Mouse (Mus musculus) hindbrain, embryonic 12.5 days (tissue): ENCODE data around the gene Tmprss9. TPM values are rescaled to one million over a fixed set of nuclear protein-coding genes. Genes with fewer than 3 reads are reported as not detected.

Experiments
- ATAC-seq: fragments of 200-750 bp; cut with Nextera tagmentation; 2 replicates; pipeline ENCODE4 v1.8.0; 2017; ENCODE audit warnings: moderate TSS enrichment; ENCODE audit not compliant: low FRiP score
- H3K27ac ChIP-seq: fragments of 300-500 bp; sonication (generic); 2 replicates; pipeline ENCODE4 v1.5.1; 2016; ENCODE audit warnings: mild to moderate bottlenecking
- H3K27me3 ChIP-seq: fragments of 300-500 bp; sonication (generic); 2 replicates; pipeline ENCODE4 v1.6.1; 2016; ENCODE audit warnings: mild to moderate bottlenecking
- H3K36me3 ChIP-seq: fragments of 300-500 bp; sonication (generic); 2 replicates; pipeline ENCODE4 v1.6.1; 2016; ENCODE audit warnings: mild to moderate bottlenecking
- H3K4me1 ChIP-seq: fragments of 300-500 bp; sonication (generic); 2 replicates; pipeline ENCODE4 v1.6.1; 2016
- H3K4me2 ChIP-seq: fragments of 300-500 bp; sonication (generic); replicated peaks from 2 replicates; pipeline ENCODE4 v1.6.1; 2016; ENCODE audit warnings: mild to moderate bottlenecking
- H3K4me3 ChIP-seq: fragments of 300-500 bp; sonication (generic); 2 replicates; pipeline ENCODE4 v1.5.1; 2016; ENCODE audit warnings: mild to moderate bottlenecking
- H3K9ac ChIP-seq: fragments of 300-500 bp; sonication (generic); 2 replicates; pipeline ENCODE4 v1.6.1; 2016; ENCODE audit warnings: mild to moderate bottlenecking, moderate library complexity
- H3K9me3 ChIP-seq: fragments of 300-500 bp; sonication (generic); replicated peaks from 2 replicates; pipeline ENCODE4 v1.6.1; 2016; ENCODE audit warnings: mild to moderate bottlenecking
- WGBS: fragments of 180-500 bp; shearing (Covaris S2); methylation state at CpG from one replicate; pipeline ENCODE4 v1.1.7; 2016; 5-methylcytosine and 5-hydroxymethylcytosine counted together
- polyA plus RNA-seq: library from polyadenylated mRNA; unstranded; fragments of >200 nt; fragmentation: Nextera tagmentation; extraction: Ambion mirVana; gene quantifications from 2 replicates; pipeline ENCODE4 v1.2.1, GENCODE M21; 2016

The Tmprss9 gene
- polyA plus RNA-seq, 1 experiment from 2014 or later, result 0.08 TPM

- H3K27ac ChIP-seq, result no peak overlapping the region
- H3K27me3 ChIP-seq, result no peaks in the 10 kb centered on the region
- no peak overlapping the region for H3K4me2 ChIP-seq
- no peak for ATAC-seq
- no peak overlapping the region for H3K4me3 ChIP-seq
- H3K9ac ChIP-seq, result no peak overlapping the region
- peaks cover 16% of the 10 kb centered on the region for H3K4me1 ChIP-seq
- no peaks in the 10 kb centered on the region for H3K9me3 ChIP-seq
- peaks cover 73% of the 10 kb centered on the region for H3K36me3 ChIP-seq
Measured at GRCm38 (mm10) chr10:80911891-80912290, 40.2 kb downstream of the Tmprss9 start.

GRCm38 (mm10) chr10:80913364-80914011 is 41.8 kb downstream of the Tmprss9 start:
- Histone ChIP-seq H3K4me2 (no peak overlapping the region), H3K4me1 (peaks cover 26% of the 10 kb centered on the region), H3K36me3 (peaks cover 57% of the 10 kb centered on the region), H3K27ac (no peak overlapping the region), H3K9ac (no peak overlapping the region), H3K9me3 (no peaks in the 10 kb centered on the region), H3K4me3 (no peak overlapping the region), H3K27me3 (no peaks in the 10 kb centered on the region)
- 84% methylated on average over 7 of the region's 8 CpGs for WGBS
- no peak for ATAC-seq

GRCm38 (mm10) chr10:80914253-80914656 is 42.6 kb downstream of the Tmprss9 start:
- Histone ChIP-seq H3K27me3 (peaks cover 3% of the 10 kb centered on the region; the same call in 1 of the 2 replicates), H3K4me3 (no peak overlapping the region), H3K36me3 (peaks cover 49% of the 10 kb centered on the region), H3K4me2 (no peak overlapping the region), H3K4me1 (peaks cover 28% of the 10 kb centered on the region), H3K9ac (no peak overlapping the region), H3K27ac (no peak overlapping the region), H3K9me3 (no peaks in the 10 kb centered on the region)
- 92% methylated on average over 5 of the region's 5 CpGs for WGBS
- ATAC-seq, result no peak

GRCm38 (mm10) chr10:80915260-80915659 is 43.6 kb downstream of the Tmprss9 start:
- peaks cover 39% of the 10 kb centered on the region for H3K36me3 ChIP-seq
- H3K4me2 ChIP-seq, result no peak overlapping the region
- no peak overlapping the region for H3K27ac ChIP-seq
- H3K9me3 ChIP-seq, result no peaks in the 10 kb centered on the region
- H3K9ac ChIP-seq, result no peak overlapping the region
- no peak overlapping the region for H3K4me3 ChIP-seq
- no peak for ATAC-seq
- 90% methylated on average over 2 of the region's 2 CpGs for WGBS
- H3K27me3 ChIP-seq, result peaks cover 4% of the 10 kb centered on the region; the same call in 1 of the 2 replicates
- peaks cover 28% of the 10 kb centered on the region for H3K4me1 ChIP-seq

GRCm38 (mm10) chr10:80915736-80916135 is 44.1 kb downstream of the Tmprss9 start:
- H3K27ac ChIP-seq, result no peak overlapping the region
- H3K36me3 ChIP-seq, result peaks cover 34% of the 10 kb centered on the region
- no peak overlapping the region for H3K4me3 ChIP-seq
- H3K4me2 ChIP-seq, result no peak overlapping the region
- WGBS, result 92% methylated on average over 4 of the region's 4 CpGs
- H3K9ac ChIP-seq, result no peak overlapping the region
- peaks cover 28% of the 10 kb centered on the region for H3K4me1 ChIP-seq
- H3K9me3 ChIP-seq, result no peaks in the 10 kb centered on the region
- no peak for ATAC-seq
- H3K27me3 ChIP-seq, result peaks cover 4% of the 10 kb centered on the region; the same call in 1 of the 2 replicates

- Histone ChIP-seq H3K27ac (peak overlapping the region; percentile 66; the same call in 1 of the 2 replicates), H3K9ac (peak overlapping the region; percentile 88), H3K4me2 (peak overlapping the region; percentile 98), H3K4me3 (peak overlapping the region; percentile 89), H3K9me3 (no peaks in the 10 kb centered on the region), H3K36me3 (peaks cover 20% of the 10 kb centered on the region), H3K4me1 (peaks cover 33% of the 10 kb centered on the region), H3K27me3 (peaks cover 4% of the 10 kb centered on the region; the same call in 1 of the 2 replicates)
- 5% methylated on average over 15 of the region's 15 CpGs for WGBS
- ATAC-seq, result peak; percentile 18
Measured at GRCm38 (mm10) chr10:80917336-80917778, 45.7 kb downstream of the Tmprss9 start.

- Histone ChIP-seq H3K9me3 (no peaks in the 10 kb centered on the region), H3K9ac (peak within 1 kb of the TSS; percentile 88), H3K4me3 (peak within 1 kb of the TSS; percentile 89), H3K36me3 (peaks cover 18% of the 10 kb centered on the region), H3K27me3 (peaks cover 4% of the 10 kb centered on the region), H3K27ac (peak within 1 kb of the TSS; percentile 66), H3K4me1 (peaks cover 33% of the 10 kb centered on the region), H3K4me2 (peak within 1 kb of the TSS; percentile 98)
- WGBS, result under 1% methylated on average over 61 of the region's 61 CpGs
- peak; percentile 76 for ATAC-seq
Measured at GRCm38 (mm10) chr10:80917779-80918434, 46.3 kb downstream of the Tmprss9 start, which contains the start of gene Lmnb2. TSS of gene Lmnb2 (minus strand) at chr10:80918245.

- no peak overlapping the region for H3K27ac ChIP-seq
Measured at GRCm38 (mm10) chr10:80921923-80922322, 50.3 kb downstream of the Tmprss9 start.

GRCm38 (mm10) chr10:80925472-80925871 is 53.8 kb downstream of the Tmprss9 start:
- Histone ChIP-seq H3K36me3 (no peaks in the 10 kb centered on the region), H3K9ac (no peak overlapping the region), H3K27ac (no peak overlapping the region), H3K4me1 (peaks cover 20% of the 10 kb centered on the region), H3K4me3 (no peak overlapping the region), H3K27me3 (peaks cover 4% of the 10 kb centered on the region), H3K4me2 (no peak overlapping the region), H3K9me3 (no peaks in the 10 kb centered on the region)
- 42% methylated on average over 3 of the region's 3 CpGs for WGBS
- ATAC-seq, result no peak

More at GRCm38 (mm10) chr10:80921923-80922322, 50.3 kb downstream of the Tmprss9 start:
- no peaks in the 10 kb centered on the region for H3K36me3 ChIP-seq
- 5% methylated on average over 16 of the region's 16 CpGs for WGBS
- peak overlapping the region; percentile 17; the same call in 1 of the 2 replicates for H3K4me3 ChIP-seq
- H3K27me3 ChIP-seq, result peaks cover 4% of the 10 kb centered on the region
- H3K4me2 ChIP-seq, result peak overlapping the region; percentile 43
- ATAC-seq, result no peak
- peak overlapping the region; percentile 33; the same call in 1 of the 2 replicates for H3K9ac ChIP-seq
- no peaks in the 10 kb centered on the region for H3K9me3 ChIP-seq
- H3K4me1 ChIP-seq, result peaks cover 17% of the 10 kb centered on the region

GRCm38 (mm10) chr10:80928586-80929298 is 57.1 kb downstream of the Tmprss9 start:
- WGBS, result under 1% methylated on average over 47 of the region's 48 CpGs
- peak overlapping the region; percentile 68 for H3K9ac ChIP-seq
- H3K4me2 ChIP-seq, result peak overlapping the region; percentile 91
- no peaks in the 10 kb centered on the region for H3K9me3 ChIP-seq
- ATAC-seq, result peak; percentile 36
- peaks cover 36% of the 10 kb centered on the region for H3K27me3 ChIP-seq
- H3K27ac ChIP-seq, result peak overlapping the region; percentile 75
- H3K4me1 ChIP-seq, result peaks cover 46% of the 10 kb centered on the region
- peak overlapping the region; percentile 45 for H3K4me3 ChIP-seq
- H3K36me3 ChIP-seq, result no peaks in the 10 kb centered on the region

- under 1% methylated on average over 56 of the region's 56 CpGs for WGBS
- Histone ChIP-seq H3K36me3 (no peaks in the 10 kb centered on the region), H3K27ac (peak within 1 kb of the TSS; percentile 75), H3K9me3 (no peaks in the 10 kb centered on the region), H3K4me2 (peak within 1 kb of the TSS; percentile 91), H3K27me3 (peaks cover 45% of the 10 kb centered on the region), H3K4me1 (peaks cover 54% of the 10 kb centered on the region), H3K9ac (peak within 1 kb of the TSS; percentile 68), H3K4me3 (peak within 1 kb of the TSS; percentile 45)
- peak; percentile 88 for ATAC-seq
Measured at GRCm38 (mm10) chr10:80929299-80930226, 57.9 kb downstream of the Tmprss9 start, which contains the start of gene Gadd45b. TSS of gene Gadd45b (plus strand) at chr10:80930073.
